Mouse (Mus musculus) central nervous system, embryonic 14 days (tissue): ENCODE measurements around the gene Il17rb. TPM values are rescaled to one million over a fixed set of nuclear protein-coding genes. Genes with fewer than 3 reads are reported as not detected.

Experiments used
- polyA plus RNA-seq: library from polyadenylated mRNA; depleted of rRNA; stranded (reverse); fragments of >200 nt; gene quantifications from 2 replicates; pipeline ENCODE4 v1.2.3, GENCODE M21; 2012; rRNA removed

The Il17rb gene
- polyA plus RNA-seq, result 0.60 and 0.65 TPM in 2 replicates

DNA sequence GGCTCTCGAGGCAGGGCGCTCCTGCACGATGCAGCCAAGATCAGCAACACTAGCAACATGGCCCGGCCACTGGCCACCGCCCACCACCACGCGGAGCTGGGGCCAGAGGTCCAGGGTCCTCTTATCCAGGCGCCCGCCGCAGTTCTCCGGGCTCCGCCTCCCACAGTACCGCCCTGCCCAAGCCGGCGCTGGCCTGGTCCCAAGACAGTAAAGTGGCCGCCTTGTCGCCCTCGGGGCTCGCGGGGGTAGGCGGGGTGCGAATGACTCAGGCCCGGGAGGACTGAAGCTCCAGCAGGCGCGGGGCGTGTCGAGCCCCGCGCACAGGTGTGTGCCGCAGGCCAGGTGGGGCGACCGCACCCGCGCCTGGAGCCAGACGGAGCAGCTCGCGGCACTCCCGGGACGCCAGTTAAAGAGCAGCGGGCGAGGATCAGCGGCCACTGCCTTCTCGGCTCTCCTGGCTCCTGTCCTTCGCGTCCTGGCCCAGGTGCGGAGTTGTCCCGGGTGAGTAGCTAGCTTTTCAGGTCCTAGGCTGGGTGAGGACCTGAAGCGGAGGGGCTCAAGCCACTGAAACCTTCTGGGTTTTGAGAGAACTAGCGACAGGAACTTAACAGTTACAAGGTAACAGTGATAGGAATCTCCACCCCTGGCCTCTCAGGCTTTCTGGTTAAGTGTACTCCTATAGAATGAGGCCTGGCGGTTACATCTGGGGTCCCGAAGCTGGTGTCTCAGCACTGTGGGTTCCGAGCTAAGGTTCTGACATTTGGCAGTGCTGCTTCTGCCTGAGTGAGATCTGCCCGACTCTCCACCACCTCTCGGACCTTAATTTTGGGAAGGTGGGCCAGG, at the start of gene Il17rb, which contains the start of gene Chdh:
Gene Il17rb, minus strand, starts transcription at position 164 of the 843 bp plus-strand sequence.
Gene Chdh, plus strand, starts transcription at position 291 of the 843 bp plus-strand sequence.

GRCm38 (mm10) chr14:29978254-29979204, 30.2 kb downstream of the Il17rb start, which contains the start of gene Actr8:
Actr8 (plus strand) TSS chr14:29978337.

GRCm38 (mm10) chr14:29968075-29968821, 40.4 kb downstream of the Il17rb start, which contains the start of gene Selenok:
Selenok (plus strand) TSS chr14:29968308.

Other genes starting within 250 kb of the Il17rb start
- gene Selenok, start 40.6 kb downstream of the Il17rb start, polyA plus RNA-seq, result 151 and 152 TPM in 2 replicates
- 71.4 and 80.2 TPM in 2 replicates for gene Actr8, start 30.6 kb downstream of the Il17rb start, polyA plus RNA-seq
- gene Chdh, start 127 bp upstream of the Il17rb start, polyA plus RNA-seq, result 0.28 and 0.46 TPM in 2 replicates